Mouse (Mus musculus) bone marrow macrophage, adult 2 months (primary cell): Measurements from ENCODE around the gene Urgcp.

Experiments used
- CTCF ChIP-seq: IDR thresholded peaks from 2 replicates; pipeline ENCODE4 v1.5.1; 2012; ENCODE audit warnings: low read depth, mild to moderate bottlenecking, low read length, moderate library complexity
- POLR2A ChIP-seq: IDR thresholded peaks from 2 replicates; pipeline ENCODE4 v1.6.1; 2012; ENCODE audit warnings: mild to moderate bottlenecking, low read depth, low read length, borderline replicate concordance

GRCm38 (mm10) chr11:5796939-5797338, 34.8 kb upstream of the Urgcp start:
- TF ChIP-seq CTCF (no peak), POLR2A (no peak)
